Mouse (Mus musculus): ENCODE measurements at regions not wholly inside any gene's neighbourhood (a gene's known extent, or its start where the extent isn't known, plus 50 kb on each side); places are given as distances from the start of the nearest gene placed in this dataset.

GRCm38 (mm10) chr5:28562917-28563316, 95.9 kb upstream of the Shh start:
- ATAC-seq (replicated peaks; ENCODE audit: insufficient number of reproducible peaks, low FRiP score, low TSS enrichment, low read depth): no peak
- DNase-seq (ENCODE audit: low spot score): no peak
- Histone ChIP-seq H3K27ac (replicated peaks; ENCODE audit: low read depth, low read length) (no peak overlapping the region), H3K4me1 (ENCODE audit: control insufficient read depth, insufficient read depth, low read length) (no peaks in the 10 kb centered on the region), H3K4me3 (ENCODE audit: low read depth, low read length) (no peak overlapping the region), H3K9me3 (replicated peaks; ENCODE audit: control insufficient read depth, low read length) (no peaks in the 10 kb centered on the region), H3K9ac (replicated peaks; ENCODE audit: low read length) (no peak overlapping the region), H3K27me3 (ENCODE audit: control insufficient read depth, insufficient read depth, low read length) (no peaks in the 10 kb centered on the region), H3K4me2 (ENCODE audit: low read depth, low read length) (no peak overlapping the region), H3K36me3 (replicated peaks; ENCODE audit: control insufficient read depth, insufficient read depth, low read depth, low read length) (no peaks in the 10 kb centered on the region)
- WGBS: 73% methylated on average over 1 of the region's 1 CpGs

- Histone ChIP-seq H3K4me3 (ENCODE audit: low read depth, low read length) (no peak overlapping the region), H3K4me1 (ENCODE audit: control insufficient read depth, insufficient read depth, low read length) (no peaks in the 10 kb centered on the region), H3K27ac (replicated peaks; ENCODE audit: low read depth, low read length) (no peak overlapping the region), H3K9ac (replicated peaks; ENCODE audit: low read length) (no peak overlapping the region), H3K4me2 (ENCODE audit: low read depth, low read length) (no peak overlapping the region), H3K27me3 (ENCODE audit: control insufficient read depth, insufficient read depth, low read length) (no peaks in the 10 kb centered on the region), H3K9me3 (replicated peaks; ENCODE audit: control insufficient read depth, low read length) (no peaks in the 10 kb centered on the region), H3K36me3 (replicated peaks; ENCODE audit: control insufficient read depth, insufficient read depth, low read depth, low read length) (no peaks in the 10 kb centered on the region)
- WGBS: 71% methylated on average over 2 of the region's 2 CpGs
- no peak for DNase-seq (ENCODE audit: low spot score)
- ATAC-seq (replicated peaks; ENCODE audit: insufficient number of reproducible peaks, low FRiP score, low TSS enrichment, low read depth): no peak
These were observed 86.5 kb upstream of the Shh start for GRCm38 (mm10) chr5:28553543-28553942.

GRCm38 (mm10) chr5:28530202-28530855, 63.3 kb upstream of the Shh start:
- no peak for ATAC-seq (replicated peaks; ENCODE audit: insufficient number of reproducible peaks, low FRiP score, low TSS enrichment, low read depth)
- no peak overlapping the region for H3K27ac ChIP-seq (replicated peaks; ENCODE audit: low read depth, low read length)
- WGBS: 49% methylated on average over 6 of the region's 6 CpGs

DNA sequence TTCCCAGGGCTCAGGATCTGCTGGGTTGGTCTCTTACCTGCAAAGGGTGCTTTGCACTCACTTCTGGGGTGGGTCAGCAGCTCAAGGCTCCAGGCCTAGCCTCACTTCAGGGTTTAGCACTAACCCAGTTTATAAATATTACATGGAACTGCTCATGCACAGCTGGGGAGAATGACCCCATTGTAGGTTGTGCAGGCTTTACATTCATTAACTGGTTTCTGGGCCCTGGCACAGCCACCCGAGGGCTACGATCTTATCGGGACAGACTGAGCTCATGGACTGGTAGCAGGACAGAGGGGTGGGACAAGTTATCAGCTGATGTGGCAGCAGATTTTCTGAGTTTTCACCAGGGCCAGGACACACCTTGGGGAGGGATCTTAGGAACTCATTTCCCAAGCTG, 59.4 kb upstream of the Shh start:
- DNase-seq (ENCODE audit: low spot score): no peak
- Histone ChIP-seq H3K36me3 (replicated peaks; ENCODE audit: control insufficient read depth, insufficient read depth, low read depth, low read length) (no peaks in the 10 kb centered on the region), H3K27ac (replicated peaks; ENCODE audit: low read depth, low read length) (no peak overlapping the region), H3K4me1 (ENCODE audit: control insufficient read depth, insufficient read depth, low read length) (no peaks in the 10 kb centered on the region), H3K9ac (replicated peaks; ENCODE audit: low read length) (no peak overlapping the region), H3K27me3 (ENCODE audit: control insufficient read depth, insufficient read depth, low read length) (no peaks in the 10 kb centered on the region), H3K4me3 (ENCODE audit: low read depth, low read length) (no peak overlapping the region), H3K9me3 (replicated peaks; ENCODE audit: control insufficient read depth, low read length) (no peaks in the 10 kb centered on the region), H3K4me2 (ENCODE audit: low read depth, low read length) (no peak overlapping the region)
- 90% methylated on average over 3 of the region's 3 CpGs for WGBS
- no peak for ATAC-seq (replicated peaks; ENCODE audit: insufficient number of reproducible peaks, low FRiP score, low TSS enrichment, low read depth)

More at GRCm38 (mm10) chr5:28530202-28530855, 63.3 kb upstream of the Shh start:
- H3K9ac ChIP-seq (replicated peaks; ENCODE audit: low read length): no peak overlapping the region
- H3K4me3 ChIP-seq (ENCODE audit: low read depth, low read length): no peak overlapping the region
- H3K27me3 ChIP-seq (ENCODE audit: control insufficient read depth, insufficient read depth, low read length): no peaks in the 10 kb centered on the region
- no peaks in the 10 kb centered on the region for H3K9me3 ChIP-seq (replicated peaks; ENCODE audit: control insufficient read depth, low read length)
- no peak for DNase-seq (ENCODE audit: low spot score)
- H3K4me2 ChIP-seq (ENCODE audit: low read depth, low read length): no peak overlapping the region
- H3K4me1 ChIP-seq (ENCODE audit: control insufficient read depth, insufficient read depth, low read length): no peaks in the 10 kb centered on the region
- no peaks in the 10 kb centered on the region for H3K36me3 ChIP-seq (replicated peaks; ENCODE audit: control insufficient read depth, insufficient read depth, low read depth, low read length)

GRCm38 (mm10) chr5:28520800-28521707, 54.0 kb upstream of the Shh start:
- Histone ChIP-seq H3K36me3 (replicated peaks; ENCODE audit: control insufficient read depth, insufficient read depth, low read depth, low read length) (no peaks in the 10 kb centered on the region), H3K9me3 (replicated peaks; ENCODE audit: control insufficient read depth, low read length) (no peaks in the 10 kb centered on the region), H3K4me1 (ENCODE audit: control insufficient read depth, insufficient read depth, low read length) (no peaks in the 10 kb centered on the region), H3K4me3 (ENCODE audit: low read depth, low read length) (no peak overlapping the region), H3K27ac (replicated peaks; ENCODE audit: low read depth, low read length) (no peak overlapping the region), H3K27me3 (ENCODE audit: control insufficient read depth, insufficient read depth, low read length) (no peaks in the 10 kb centered on the region), H3K9ac (replicated peaks; ENCODE audit: low read length) (no peak overlapping the region), H3K4me2 (ENCODE audit: low read depth, low read length) (no peak overlapping the region)
- DNase-seq (ENCODE audit: low spot score): no peak
- no peak for ATAC-seq (replicated peaks; ENCODE audit: insufficient number of reproducible peaks, low FRiP score, low TSS enrichment, low read depth)
- WGBS: 62% methylated on average over 9 of the region's 9 CpGs

DNA sequence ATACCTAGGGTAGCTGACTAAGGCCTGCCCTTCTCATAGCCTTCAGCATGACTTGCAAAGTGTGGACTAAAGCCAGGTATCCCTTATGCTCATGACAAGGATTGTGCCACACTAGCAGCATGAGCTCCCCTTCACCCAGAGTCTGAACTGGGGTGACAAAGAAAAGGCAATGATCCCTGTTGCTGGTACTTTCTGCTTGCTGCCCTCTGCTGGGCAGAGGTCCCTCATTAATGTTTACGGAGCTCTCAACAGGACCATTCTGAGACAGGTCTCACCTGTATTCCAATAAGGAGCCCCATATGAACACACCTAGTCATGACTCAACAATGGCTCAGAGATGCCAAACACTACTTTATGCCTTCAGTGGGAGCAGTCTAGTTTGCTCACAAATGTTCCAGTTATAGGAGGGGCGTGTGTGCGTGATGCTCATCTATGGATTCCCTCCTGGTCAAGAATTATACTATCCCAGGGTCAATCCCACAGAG, 52.0 kb upstream of the Shh start:
- Histone ChIP-seq H3K4me3 (ENCODE audit: low read depth, low read length) (no peak overlapping the region), H3K27ac (replicated peaks; ENCODE audit: low read depth, low read length) (no peak overlapping the region), H3K9me3 (replicated peaks; ENCODE audit: control insufficient read depth, low read length) (no peaks in the 10 kb centered on the region), H3K9ac (replicated peaks; ENCODE audit: low read length) (no peak overlapping the region), H3K4me2 (ENCODE audit: low read depth, low read length) (no peak overlapping the region), H3K36me3 (replicated peaks; ENCODE audit: control insufficient read depth, insufficient read depth, low read depth, low read length) (no peaks in the 10 kb centered on the region), H3K27me3 (ENCODE audit: control insufficient read depth, insufficient read depth, low read length) (no peaks in the 10 kb centered on the region), H3K4me1 (ENCODE audit: control insufficient read depth, insufficient read depth, low read length) (no peaks in the 10 kb centered on the region)
- ATAC-seq (replicated peaks; ENCODE audit: insufficient number of reproducible peaks, low FRiP score, low TSS enrichment, low read depth) (no peak), DNase-seq (ENCODE audit: low spot score) (no peak)
- WGBS: 94% methylated on average over 3 of the region's 3 CpGs
